Comparison of ENCODE assay signal across 14 mouse cellular contexts in the genomic region with DNA sequence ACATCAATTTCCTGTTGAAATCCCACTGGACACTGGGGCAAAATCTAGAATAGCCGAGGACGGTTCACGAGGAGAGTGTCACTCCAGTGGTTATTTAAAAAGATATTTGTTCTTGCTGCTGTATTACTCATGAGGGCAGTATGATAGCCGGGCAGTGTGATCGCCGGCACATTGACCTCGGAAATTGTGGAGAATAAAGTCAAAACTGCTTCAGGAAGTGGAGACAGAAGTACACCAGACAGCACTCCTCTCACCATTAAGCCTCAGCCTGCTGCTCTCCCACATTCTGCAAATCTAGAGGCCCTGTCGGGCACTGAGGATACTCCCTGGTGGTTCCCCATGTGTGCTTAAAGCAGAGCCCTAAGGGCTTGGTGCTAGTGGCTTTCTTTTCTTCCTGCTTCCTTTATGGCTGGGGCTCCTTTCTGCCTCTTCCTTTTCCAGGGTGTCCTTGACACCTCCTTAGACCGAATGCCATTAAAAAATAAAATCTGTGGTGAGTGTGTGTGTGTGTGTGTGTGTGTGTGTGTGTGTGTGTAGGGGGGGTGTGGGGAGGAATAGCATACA.
DNase-seq lines count a peak whose midpoint lies in the region; ATAC-seq and TF ChIP-seq lines count a peak whose summit lies in the region.
"Had no signal": no experiment of that assay in that cellular context is flagged by ENCODE, and none has a peak within 500 bp of the region (broad histone marks: within the 10 kb centered on the region; RNA-seq: fewer than 3 reads in every experiment).

No protein-coding gene starts in this region.

- TF ChIP-seq EP300 in heart, adult 2 months (IDR thresholded peaks at IDR 0.05; ENCODE audit: insufficient read depth, low read depth, low read length), result no peak
- TF ChIP-seq EP300 in CH12.LX (IDR thresholded peaks at IDR 0.05; ENCODE audit: low read length), result peak; percentile 23; the same call in 1 of the 2 replicates

- no peak for TF ChIP-seq RAD21 in CH12.LX (IDR thresholded peaks at IDR 0.05; ENCODE audit: low read depth, low read length)

- peaks cover 22% of the 10 kb centered on the region for H3K4me1 ChIP-seq in heart, adult 2 months (ENCODE audit: control insufficient read depth, insufficient read depth, low read length)
- H3K4me1 ChIP-seq in kidney, embryonic 16.5 days (ENCODE audit: insufficient read depth, low read length), result peaks cover 18% of the 10 kb centered on the region
- peaks cover 4 to 37% of the 10 kb centered on the region in 2 experiments for H3K4me1 ChIP-seq in CH12.LX (ENCODE audit: control insufficient read depth in 1 of 2, insufficient read depth in 2 of 2)
- peaks cover 16% of the 10 kb centered on the region for H3K4me1 ChIP-seq in limb, embryonic 12.5 days (replicated peaks)

- no peak for ATAC-seq in kidney, embryonic 16.5 days (ENCODE audit: low FRiP score, low TSS enrichment)
- no peak for ATAC-seq in limb, embryonic 12.5 days (ENCODE audit: insufficient number of reproducible peaks, insufficient read depth, low FRiP score, low TSS enrichment, low read depth)
- ATAC-seq: activated CD4-positive, CD25-positive, alpha-beta regulatory T cell, adult 4 months; forebrain, postnatal 0 days had no signal

- TF ChIP-seq CTCF in heart, adult 2 months (IDR thresholded peaks at IDR 0.05), result no peak
- TF ChIP-seq CTCF in CH12.LX (conservative IDR thresholded peaks at IDR 0.05 in 1 of 2, IDR thresholded peaks at IDR 0.05 in 1 of 2; ENCODE audit: low read depth in 2 of 2, low read length in 2 of 2), result no peak

- 31% methylated on average over 9 of the region's 9 CpGs for WGBS in heart, adult 2 months
- 46% methylated on average over 9 of the region's 9 CpGs for WGBS in kidney, embryonic 16.5 days
- 57% methylated on average over 9 of the region's 9 CpGs for WGBS in limb, embryonic 12.5 days

- no peak overlapping the region for H3K4me2 ChIP-seq in kidney, embryonic 16.5 days (replicated peaks; ENCODE audit: low read depth, low read length)
- H3K4me2 ChIP-seq in CH12.LX (ENCODE audit: insufficient read depth, low read depth, poor library complexity, severe bottlenecking), result peak overlapping the region; percentile 38
- no peak overlapping the region for H3K4me2 ChIP-seq in limb, embryonic 12.5 days
- H3K4me2 ChIP-seq: embryonic facial prominence, embryonic 15.5 days had no signal

- peak overlapping the region; percentile 61 for H3K27ac ChIP-seq in heart, adult 2 months
- peak overlapping the region; percentile 70 for H3K27ac ChIP-seq in kidney, embryonic 16.5 days (ENCODE audit: low read length)
- H3K27ac ChIP-seq in CH12.LX (ENCODE audit: insufficient read depth, low read depth), result no peak overlapping the region
- peak overlapping the region; percentile 17; the same call in 1 of the 2 replicates for H3K27ac ChIP-seq in limb, embryonic 12.5 days

- no peaks in the 10 kb centered on the region for H3K27me3 ChIP-seq in heart, adult 2 months (ENCODE audit: control insufficient read depth, insufficient read depth, low read length)
- H3K27me3 ChIP-seq in kidney, embryonic 16.5 days (ENCODE audit: insufficient read depth, low read length), result no peaks in the 10 kb centered on the region
- no peaks in the 10 kb centered on the region for H3K27me3 ChIP-seq in CH12.LX (replicated peaks)
- no peaks in the 10 kb centered on the region for H3K27me3 ChIP-seq in limb, embryonic 12.5 days
- H3K27me3 ChIP-seq: embryonic facial prominence, embryonic 15.5 days had no signal

- no peaks in the 10 kb centered on the region for H3K36me3 ChIP-seq in heart, adult 2 months (ENCODE audit: control insufficient read depth, insufficient read depth, low read length)
- H3K36me3 ChIP-seq in kidney, embryonic 16.5 days (ENCODE audit: insufficient read depth, low read length), result no peaks in the 10 kb centered on the region
- H3K36me3 ChIP-seq in CH12.LX (replicated peaks in 1 of 2; ENCODE audit: control insufficient read depth in 1 of 2, insufficient read depth in 1 of 2, low read length in 1 of 2), result no peaks in the 10 kb centered on the region
- no peaks in the 10 kb centered on the region for H3K36me3 ChIP-seq in limb, embryonic 12.5 days
- H3K36me3 ChIP-seq: embryonic facial prominence, embryonic 15.5 days had no signal

- H3K4me3 ChIP-seq in heart, adult 2 months, result no peak overlapping the region
- no peak overlapping the region for H3K4me3 ChIP-seq in kidney, embryonic 16.5 days (ENCODE audit: low read length)
- H3K4me3 ChIP-seq in CH12.LX (replicated peaks in 1 of 3; ENCODE audit: low read depth in 2 of 3, low read length in 2 of 3, poor library complexity in 1 of 3), result no peak overlapping the region
- no peak overlapping the region for H3K4me3 ChIP-seq in limb, embryonic 12.5 days (replicated peaks)
- H3K4me3 ChIP-seq: embryonic facial prominence, embryonic 15.5 days had no signal

- no peaks in the 10 kb centered on the region for H3K79me2 ChIP-seq in heart, adult 2 months (replicated peaks; ENCODE audit: control insufficient read depth, insufficient read depth, low read length)
- no peaks in the 10 kb centered on the region for H3K79me2 ChIP-seq in CH12.LX (replicated peaks; ENCODE audit: control insufficient read depth, extremely low read depth, insufficient read depth, poor library complexity, severe bottlenecking)

- intact Hi-C loops in heart, adult 2 months (cut with DNase I), result no loop called here

- TF ChIP-seq POLR2A in heart, adult 2 months (IDR thresholded peaks at IDR 0.05; ENCODE audit: insufficient read depth, low read depth, low read length), result no peak
- no peak for TF ChIP-seq POLR2A in CH12.LX (IDR thresholded peaks at IDR 0.05; ENCODE audit: low read depth, low read length)

- H3K9me3 ChIP-seq in kidney, embryonic 16.5 days (ENCODE audit: low read length), result no peaks in the 10 kb centered on the region
- H3K9me3 ChIP-seq in CH12.LX (replicated peaks; ENCODE audit: low read length), result no peaks in the 10 kb centered on the region
- H3K9me3 ChIP-seq in limb, embryonic 12.5 days, result no peaks in the 10 kb centered on the region
- H3K9me3 ChIP-seq: embryonic facial prominence, embryonic 15.5 days had no signal

- in situ Hi-C loops in CH12.LX (cut with MboI; ENCODE audit: low pct_ligation_motif_present, low pct_unique_long_range_greater_than_20kb, low sequenced_read_pairs), result no loop called here

- dilution Hi-C loops in CH12.LX (cut with MboI; ENCODE audit: extremely low pct_ligation_motif_present, extremely low pct_unique_long_range_greater_than_20kb, low sequenced_read_pairs), result loop anchor here (25.0 kb wide), 1 partner anchor 156 kb away; a partner anchor contains a TSS

- no peak overlapping the region for H3K9ac ChIP-seq in heart, adult 2 months (ENCODE audit: low read depth, low read length)
- no peak overlapping the region for H3K9ac ChIP-seq in kidney, embryonic 16.5 days (replicated peaks; ENCODE audit: low read length)
- no peak overlapping the region; the same call in 1 of the 2 replicates for H3K9ac ChIP-seq in CH12.LX (ENCODE audit: insufficient read depth, low read depth)
- H3K9ac ChIP-seq in limb, embryonic 12.5 days (replicated peaks), result no peak overlapping the region
- H3K9ac ChIP-seq: embryonic facial prominence, embryonic 15.5 days; forebrain, postnatal 0 days had no signal

- DNase-seq in heart, adult 2 months, result no peak
- DNase-seq in heart, adult 18-20 months, result no peak
- DNase-seq in kidney, adult 11 months, result no peak
- peak; percentile 38 for DNase-seq in CH12.LX (ENCODE audit: extremely low read depth)
- no peak for DNase-seq in frontal cortex, postnatal 10 days (ENCODE audit: low spot score in 2 of 2)
- DNase-seq in embryo, embryonic 10.5 days (ENCODE audit: low spot score), result no peak
- DNase-seq: cerebellum, postnatal 10 days; forebrain, postnatal 0 days; kidney, adult 2 months; left cerebral cortex, postnatal 4 days had no signal

TF ChIP-seq in CH12.LX, 34 proteins besides CTCF, POLR2A, EP300 and RAD21:
- TF ChIP-seq JUND (conservative IDR thresholded peaks at IDR 0.05; ENCODE audit: low read depth, low read length), result no peak
- TF ChIP-seq ELF1 (IDR thresholded peaks at IDR 0.05; ENCODE audit: low read depth, low read length), result 0 out of 2 replicates have a peak, but pooled peaks have one; percentile 63
- TF ChIP-seq JUN (IDR thresholded peaks at IDR 0.05; ENCODE audit: insufficient read depth, low read depth, low read length), result no peak
- TF ChIP-seq MAX (IDR thresholded peaks at IDR 0.05; ENCODE audit: low read length), result 0 out of 2 replicates have a peak, but pooled peaks have one; percentile 27
- no peak for TF ChIP-seq ZMIZ1 (IDR thresholded peaks at IDR 0.05; ENCODE audit: low read depth, low read length)
- 0 out of 2 replicates have a peak, but pooled peaks have one; percentile 35 for TF ChIP-seq TCF12 (IDR thresholded peaks at IDR 0.05; ENCODE audit: low read depth, low read length)
- 0 out of 2 replicates have a peak, but pooled peaks have one; percentile 5 for TF ChIP-seq ETS1 (conservative IDR thresholded peaks at IDR 0.05; ENCODE audit: low read depth, low read length)
- TF ChIP-seq IRF4 (IDR thresholded peaks at IDR 0.05; ENCODE audit: low read depth, low read length), result peak; percentile 29; the same call in 1 of the 2 replicates
- TF ChIP-seq HCFC1 (IDR thresholded peaks at IDR 0.05; ENCODE audit: low read depth, low read length), result no peak
- TF ChIP-seq MAZ (IDR thresholded peaks at IDR 0.05; ENCODE audit: low read depth, low read length), result 0 out of 2 replicates have a peak, but pooled peaks have one; percentile 30
- TF ChIP-seq SMC3 (IDR thresholded peaks at IDR 0.05; ENCODE audit: low read depth, low read length), result no peak
- TF ChIP-seq NELFE (IDR thresholded peaks at IDR 0.05; ENCODE audit: low read depth, low read length), result no peak
- no peak for TF ChIP-seq GABPA (IDR thresholded peaks at IDR 0.05; ENCODE audit: insufficient replicate concordance, low read depth, low read length)
- TF ChIP-seq MEF2A (IDR thresholded peaks at IDR 0.05; ENCODE audit: borderline replicate concordance, low read depth, low read length), result no peak
- no peak for TF ChIP-seq CHD1 (IDR thresholded peaks at IDR 0.05; ENCODE audit: low read depth, low read length)
- no peak for TF ChIP-seq USF1 (IDR thresholded peaks at IDR 0.05; ENCODE audit: low read depth, low read length)
- no peak for TF ChIP-seq ZC3H11A (IDR thresholded peaks at IDR 0.05; ENCODE audit: low read depth, low read length)
- TF ChIP-seq SIN3A (IDR thresholded peaks at IDR 0.05; ENCODE audit: low read length), result no peak
- TF ChIP-seq RCOR1 (conservative IDR thresholded peaks at IDR 0.05; ENCODE audit: low read depth, low read length), result no peak
- peak; percentile 20; the same call in 1 of the 2 replicates for TF ChIP-seq BHLHE40 (IDR thresholded peaks at IDR 0.05; ENCODE audit: low read depth, low read length)
